Mouse (Mus musculus): ENCODE measurements around the gene Rpl39. TPM values are rescaled to one million over a fixed set of nuclear protein-coding genes. Genes with fewer than 3 reads are reported as not detected.
"Not testable (repeated sequence)": the region's sequence is repeated elsewhere in the genome, so short reads cannot be mapped to it uniquely, and the experiment has no call there.

Gene Rpl39
- polyA plus RNA-seq, 1 experiment from 2014 or later = 316 TPM

DNA sequence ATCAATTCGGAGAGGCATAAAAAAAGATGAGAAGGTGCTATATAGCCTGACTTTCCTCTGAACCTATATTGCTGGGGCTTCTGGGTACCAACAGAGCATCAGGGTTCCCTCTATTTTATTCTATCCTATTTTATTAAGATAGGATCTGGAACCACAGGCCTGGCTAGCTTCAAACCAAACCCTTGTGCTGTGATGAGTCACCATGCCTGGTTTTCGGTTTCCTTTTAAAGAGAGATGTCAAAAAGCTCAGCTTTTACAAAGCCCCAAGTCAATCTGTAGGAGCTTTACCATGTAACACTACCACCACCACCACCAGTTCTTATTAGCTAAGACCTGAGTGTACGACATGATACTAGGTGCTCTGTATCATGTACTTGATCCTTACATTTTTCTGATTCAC is 13.5 kb upstream of the Rpl39 start:
- no peaks in the 10 kb centered on the region for H3K27me3 ChIP-seq
- no peaks in the 10 kb centered on the region for H3K9me3 ChIP-seq (replicated peaks)
- no peaks in the 10 kb centered on the region for H3K4me1 ChIP-seq (replicated peaks)
- WGBS (ENCODE audit: insufficient replicate concordance) = 78% methylated on average over 3 of the region's 3 CpGs
- no peak for ATAC-seq (ENCODE audit: insufficient read depth)
- no peak overlapping the region for H3K27ac ChIP-seq (replicated peaks)
- no peak overlapping the region for H3K4me3 ChIP-seq (replicated peaks)
- H3K9ac ChIP-seq = no peak overlapping the region
- peaks cover 47% of the 10 kb centered on the region for H3K36me3 ChIP-seq (replicated peaks)
- H3K4me2 ChIP-seq = no peak overlapping the region

DNA sequence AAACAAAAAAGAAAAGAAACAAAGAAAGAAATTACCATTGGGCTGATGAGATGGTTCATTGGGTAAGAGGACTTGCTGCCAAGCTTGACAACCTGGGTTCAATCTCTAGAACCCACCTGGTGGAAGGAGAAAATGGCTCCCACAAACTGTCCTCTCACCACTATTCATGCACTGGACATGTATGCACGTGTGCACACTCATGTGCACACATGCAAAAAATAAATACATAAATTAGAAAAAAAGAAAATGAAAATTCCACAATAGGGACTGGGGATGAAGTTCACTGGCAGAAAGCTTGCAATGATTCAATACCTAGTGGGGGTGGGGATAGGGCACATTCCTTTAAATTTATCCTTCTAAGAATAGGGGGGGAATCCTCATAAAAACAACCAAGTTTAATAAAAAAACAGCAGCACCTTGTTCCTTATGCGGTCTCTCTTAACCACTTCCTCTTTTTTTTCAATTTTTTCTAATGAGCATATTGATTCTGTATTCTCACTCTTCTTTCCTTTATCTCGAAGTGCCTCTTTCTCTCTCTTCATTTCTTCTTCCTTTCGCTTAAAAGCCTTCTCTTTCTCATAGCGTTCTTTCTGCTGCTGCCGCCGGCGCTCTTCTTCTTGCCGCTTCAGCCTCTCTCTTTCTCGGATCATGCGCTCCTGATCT is 10.0 kb upstream of the Rpl39 start:
- Histone ChIP-seq H3K36me3 (replicated peaks) (peaks cover 47% of the 10 kb centered on the region), H3K4me3 (replicated peaks) (no peak overlapping the region)
- no peak for ATAC-seq (ENCODE audit: insufficient read depth)

DNA sequence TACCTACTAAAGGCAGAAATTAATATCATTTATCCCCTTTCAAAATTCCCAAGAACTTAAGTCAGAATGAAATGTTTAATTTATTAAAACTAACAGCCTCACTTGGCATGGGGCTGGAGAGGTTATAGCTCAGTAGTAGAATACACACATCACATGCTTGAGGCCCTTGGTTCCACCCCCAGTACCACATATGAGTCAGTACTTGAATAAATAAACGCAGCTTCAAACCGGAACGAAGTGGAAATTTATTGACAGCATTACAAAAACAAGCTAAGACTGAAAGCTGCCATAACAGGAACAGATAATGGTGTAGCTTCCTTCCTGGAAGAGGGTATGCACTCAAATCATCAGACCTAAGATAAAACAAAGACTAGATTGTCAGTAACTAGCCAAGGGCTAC is 6.3 kb upstream of the Rpl39 start:
- ATAC-seq (ENCODE audit: insufficient read depth) = no peak
- Histone ChIP-seq H3K36me3 (replicated peaks) (peaks cover 24% of the 10 kb centered on the region), H3K27ac (replicated peaks) (no peak overlapping the region), H3K9ac (no peak overlapping the region), H3K27me3 (no peaks in the 10 kb centered on the region), H3K4me2 (no peak overlapping the region), H3K4me3 (replicated peaks) (no peak overlapping the region), H3K9me3 (replicated peaks) (no peaks in the 10 kb centered on the region), H3K4me1 (replicated peaks) (no peaks in the 10 kb centered on the region)
- 73% methylated on average over 3 of the region's 3 CpGs for WGBS (ENCODE audit: insufficient replicate concordance)

More for the DNA sequence above, 10.0 kb upstream of the Rpl39 start:
- H3K4me2 ChIP-seq = no peak overlapping the region
- H3K27ac ChIP-seq (replicated peaks) = no peak overlapping the region
- H3K9ac ChIP-seq = no peak overlapping the region
- H3K27me3 ChIP-seq = no peaks in the 10 kb centered on the region
- H3K9me3 ChIP-seq (replicated peaks) = no peaks in the 10 kb centered on the region
- WGBS (ENCODE audit: insufficient replicate concordance) = 70% methylated on average over 11 of the region's 11 CpGs
- no peaks in the 10 kb centered on the region for H3K4me1 ChIP-seq (replicated peaks)

DNA sequence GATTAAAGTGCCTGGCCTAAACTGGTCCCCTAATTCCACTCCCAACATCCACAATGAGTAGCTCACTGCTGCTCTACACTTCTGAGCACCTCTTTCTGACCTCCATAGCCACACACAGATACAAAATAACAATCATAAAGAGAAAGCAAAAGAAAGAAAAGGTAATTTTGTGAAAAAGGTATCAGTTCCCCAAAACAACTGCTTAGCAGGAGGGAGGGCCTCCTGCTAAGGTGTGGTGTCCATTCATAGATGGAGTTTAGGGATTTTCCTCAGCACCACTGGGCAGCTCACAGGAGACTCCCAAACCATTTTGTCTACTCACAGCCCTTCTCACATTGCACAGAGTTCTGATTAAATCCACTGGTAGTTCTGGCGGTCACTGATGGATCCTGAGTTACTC is 3.6 kb upstream of the Rpl39 start:
- 67% methylated on average over 1 of the region's 1 CpGs for WGBS (ENCODE audit: insufficient replicate concordance)
- Histone ChIP-seq H3K27me3 (no peaks in the 10 kb centered on the region), H3K36me3 (replicated peaks) (peaks cover 10% of the 10 kb centered on the region)

DNA sequence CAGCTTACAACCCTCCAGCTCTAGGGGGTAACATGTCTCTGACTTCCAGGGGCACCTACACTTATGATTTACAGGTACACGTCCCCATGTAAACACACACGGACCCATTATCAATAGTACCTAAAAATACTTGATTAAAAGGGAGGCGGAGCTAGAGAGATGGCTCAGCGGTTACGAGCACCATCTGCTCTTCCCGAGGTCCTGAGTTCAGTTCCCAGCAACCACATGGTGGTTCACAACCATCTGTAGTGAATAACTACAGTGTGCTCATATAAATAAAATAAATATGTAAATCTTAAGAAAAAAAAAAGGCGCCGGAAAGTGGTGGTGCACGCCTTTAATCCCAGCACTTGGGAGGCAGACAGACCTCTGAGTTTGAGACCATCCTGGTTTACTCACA is 463 bp upstream of the Rpl39 start:
- Histone ChIP-seq H3K36me3 (replicated peaks) (peaks cover 16% of the 10 kb centered on the region), H3K4me3 (replicated peaks) (peak overlapping the region; percentile 67), H3K27ac (replicated peaks) (peak overlapping the region; percentile 91), H3K9me3 (replicated peaks) (no peaks in the 10 kb centered on the region), H3K4me1 (replicated peaks) (peaks cover 8% of the 10 kb centered on the region), H3K27me3 (no peaks in the 10 kb centered on the region), H3K4me2 (peak overlapping the region; percentile 65), H3K9ac (no peak overlapping the region)
- WGBS (ENCODE audit: insufficient replicate concordance) = 20% methylated on average over 9 of the region's 9 CpGs
- ATAC-seq (ENCODE audit: insufficient read depth) = peak; percentile 73

More for the DNA sequence above, 3.6 kb upstream of the Rpl39 start:
- Histone ChIP-seq H3K4me2 (no peak overlapping the region), H3K27ac (replicated peaks) (no peak overlapping the region), H3K9ac (no peak overlapping the region), H3K4me3 (replicated peaks) (no peak overlapping the region), H3K4me1 (replicated peaks) (no peaks in the 10 kb centered on the region; the same call in 1 of the 2 replicates), H3K9me3 (replicated peaks) (no peaks in the 10 kb centered on the region)
- no peak for ATAC-seq (ENCODE audit: insufficient read depth)

DNA sequence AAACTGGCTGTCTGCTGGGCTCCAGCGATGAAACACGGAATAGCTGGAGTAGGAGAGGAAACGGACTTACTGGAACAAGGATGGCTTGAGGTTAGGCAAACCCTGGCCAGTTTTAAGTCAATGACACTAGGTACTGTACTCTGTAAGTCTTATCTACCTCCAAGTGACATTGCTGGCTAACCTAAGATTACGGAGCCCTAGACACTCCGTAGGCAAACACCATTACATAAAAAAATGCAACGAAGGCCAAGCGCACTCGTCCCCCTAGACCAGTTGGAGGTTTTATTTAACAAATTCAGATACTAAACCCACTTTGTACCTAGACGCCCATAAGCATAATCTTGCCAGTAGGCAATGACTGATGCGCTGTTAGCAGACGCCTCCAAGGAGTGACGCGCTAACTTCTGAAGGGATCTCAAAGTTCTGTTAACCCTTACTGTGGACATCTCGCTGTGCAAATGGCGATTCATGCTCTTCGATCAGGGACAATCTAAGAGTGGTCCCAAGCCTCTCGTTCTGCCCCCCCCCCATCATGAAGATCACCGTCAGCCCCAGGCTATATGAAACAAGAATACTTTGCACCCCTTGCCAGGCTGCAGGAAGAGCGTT is 780 bp downstream of the Rpl39 start:
- peak overlapping the region; percentile 91 for H3K27ac ChIP-seq (replicated peaks)
- peaks cover 8% of the 10 kb centered on the region for H3K4me1 ChIP-seq (replicated peaks)
- H3K27me3 ChIP-seq = no peaks in the 10 kb centered on the region
- peaks cover 16% of the 10 kb centered on the region for H3K36me3 ChIP-seq (replicated peaks)
- peak overlapping the region; percentile 65 for H3K4me2 ChIP-seq
- 14% methylated on average over 19 of the region's 19 CpGs for WGBS (ENCODE audit: insufficient replicate concordance)
- no peaks in the 10 kb centered on the region for H3K9me3 ChIP-seq (replicated peaks)
- H3K9ac ChIP-seq = peak overlapping the region; percentile 64
- H3K4me3 ChIP-seq (replicated peaks) = peak overlapping the region; percentile 67
- peak; percentile 40; the same call in 1 of the 2 replicates for ATAC-seq (ENCODE audit: insufficient read depth)

DNA sequence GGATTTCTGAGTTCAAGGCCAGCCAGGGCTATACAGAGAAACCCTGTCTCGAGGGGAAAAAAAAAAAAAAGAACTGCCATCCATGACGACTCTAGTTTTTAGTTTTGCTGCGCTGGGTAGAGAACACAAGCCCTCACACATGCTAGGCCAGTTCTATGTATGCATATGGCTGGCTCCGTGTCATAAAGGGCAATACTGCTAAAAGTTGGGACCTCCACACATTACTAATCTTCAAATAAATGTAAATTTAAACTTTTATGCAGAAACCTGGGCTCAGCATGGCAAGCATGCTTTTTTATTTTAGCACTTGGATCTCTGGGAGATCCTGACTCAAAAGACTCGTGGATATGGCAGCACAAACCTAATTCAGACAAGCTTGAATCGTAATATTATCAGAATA is 4.0 kb downstream of the Rpl39 start:
- no peak overlapping the region for H3K9ac ChIP-seq
- WGBS (ENCODE audit: insufficient replicate concordance) = 43% methylated on average over 6 of the region's 6 CpGs
- no peak overlapping the region for H3K27ac ChIP-seq (replicated peaks)
- H3K4me1 ChIP-seq (replicated peaks) = peaks cover 8% of the 10 kb centered on the region
- H3K4me3 ChIP-seq (replicated peaks) = no peak overlapping the region
- no peak for ATAC-seq (ENCODE audit: insufficient read depth)
- H3K9me3 ChIP-seq (replicated peaks) = no peaks in the 10 kb centered on the region
- no peaks in the 10 kb centered on the region for H3K27me3 ChIP-seq
- H3K4me2 ChIP-seq = no peak overlapping the region
- H3K36me3 ChIP-seq (replicated peaks) = peaks cover 16% of the 10 kb centered on the region

DNA sequence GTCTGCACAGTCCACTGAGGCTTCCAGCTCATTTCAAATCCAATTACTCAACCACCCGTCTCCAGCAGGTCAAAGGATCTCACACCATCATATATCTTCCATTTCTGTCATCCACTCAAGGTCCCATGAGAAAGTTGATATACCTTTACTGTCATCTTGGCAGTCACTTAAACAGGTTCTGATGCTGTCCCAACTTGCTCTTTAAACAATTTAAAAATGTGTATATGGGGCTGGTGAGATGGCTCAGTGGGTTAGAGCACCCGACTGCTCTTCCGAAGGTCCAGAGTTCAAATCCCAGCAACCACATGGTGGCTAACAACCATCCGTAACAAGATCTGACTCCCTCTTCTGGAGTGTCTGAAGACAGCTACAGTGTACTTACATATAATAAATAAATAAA is 4.9 kb downstream of the Rpl39 start:
- H3K4me1 ChIP-seq (replicated peaks); H3K4me3 ChIP-seq (replicated peaks); H3K9ac ChIP-seq; ATAC-seq (ENCODE audit: insufficient read depth); H3K27ac ChIP-seq (replicated peaks); H3K9me3 ChIP-seq (replicated peaks); H3K4me2 ChIP-seq; H3K27me3 ChIP-seq: not testable (repeated sequence)
- WGBS (ENCODE audit: insufficient replicate concordance) = 66% methylated on average over 4 of the region's 4 CpGs
- peaks cover 16% of the 10 kb centered on the region for H3K36me3 ChIP-seq (replicated peaks)

DNA sequence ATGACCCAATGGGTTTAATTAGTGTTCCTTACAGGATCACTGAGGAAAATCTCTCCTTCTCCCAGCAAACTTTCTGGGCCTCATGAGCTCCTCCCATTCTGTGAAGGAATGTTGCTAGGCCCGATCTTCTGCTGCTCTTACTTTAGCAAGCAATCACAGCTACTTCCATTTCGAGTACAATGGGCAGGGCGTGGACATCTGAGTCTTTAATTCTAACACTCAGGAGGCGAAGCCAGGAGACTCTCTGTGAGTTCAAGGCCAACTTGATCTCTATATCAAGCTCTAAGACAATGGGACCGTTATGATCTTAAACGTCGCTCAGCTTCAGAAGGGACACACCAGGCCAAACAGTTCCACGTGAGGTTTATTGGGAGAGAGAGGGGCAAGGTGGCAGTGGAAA is 8.6 kb downstream of the Rpl39 start:
- peaks cover 3% of the 10 kb centered on the region for H3K36me3 ChIP-seq (replicated peaks)
- no peak overlapping the region for H3K4me2 ChIP-seq
- 69% methylated on average over 8 of the region's 8 CpGs for WGBS (ENCODE audit: insufficient replicate concordance)
- no peak overlapping the region for H3K9ac ChIP-seq
- no peak for ATAC-seq (ENCODE audit: insufficient read depth)
- H3K27me3 ChIP-seq = no peaks in the 10 kb centered on the region
- no peak overlapping the region for H3K27ac ChIP-seq (replicated peaks)
- no peak overlapping the region for H3K4me3 ChIP-seq (replicated peaks)
- no peaks in the 10 kb centered on the region for H3K4me1 ChIP-seq (replicated peaks)
- no peaks in the 10 kb centered on the region for H3K9me3 ChIP-seq (replicated peaks)

DNA sequence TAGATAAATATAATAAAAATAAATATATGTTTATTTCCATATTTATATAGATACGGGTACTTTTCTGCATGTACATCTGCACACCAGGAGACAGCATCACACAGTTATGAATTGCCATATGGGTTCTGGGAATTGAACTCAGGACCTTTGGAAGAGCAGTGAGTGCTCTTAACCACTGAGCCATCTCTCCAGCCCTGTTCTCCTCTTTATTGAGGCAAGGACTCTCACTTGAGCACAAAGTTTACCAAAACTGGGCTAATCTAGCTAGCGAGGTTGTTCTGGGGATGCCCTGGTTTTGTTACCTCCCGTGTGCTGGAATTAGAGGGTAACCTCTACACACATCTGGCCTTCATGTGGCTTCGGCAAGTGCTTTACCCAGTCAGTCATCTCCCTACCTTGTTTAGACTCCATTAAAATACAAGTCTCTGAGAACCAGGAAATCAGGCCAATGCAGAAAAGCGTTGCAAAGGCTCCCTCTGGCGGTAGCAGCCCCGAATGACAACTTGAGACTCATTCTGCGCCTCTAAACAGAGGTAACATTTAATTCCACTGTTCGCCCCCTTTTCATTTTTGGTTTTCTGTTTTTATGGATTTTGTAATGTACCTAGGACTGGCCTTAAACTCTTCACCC is 10.8 kb downstream of the Rpl39 start:
- no peak overlapping the region for H3K4me3 ChIP-seq (replicated peaks)
- H3K36me3 ChIP-seq (replicated peaks) = no peaks in the 10 kb centered on the region
- no peaks in the 10 kb centered on the region for H3K4me1 ChIP-seq (replicated peaks)
- no peak overlapping the region for H3K4me2 ChIP-seq
- no peak overlapping the region for H3K27ac ChIP-seq (replicated peaks)
- H3K9ac ChIP-seq = no peak overlapping the region
- no peak for ATAC-seq (ENCODE audit: insufficient read depth)
- WGBS (ENCODE audit: insufficient replicate concordance) = 26% methylated on average over 9 of the region's 9 CpGs
- H3K27me3 ChIP-seq = no peaks in the 10 kb centered on the region
- H3K9me3 ChIP-seq (replicated peaks) = no peaks in the 10 kb centered on the region

DNA sequence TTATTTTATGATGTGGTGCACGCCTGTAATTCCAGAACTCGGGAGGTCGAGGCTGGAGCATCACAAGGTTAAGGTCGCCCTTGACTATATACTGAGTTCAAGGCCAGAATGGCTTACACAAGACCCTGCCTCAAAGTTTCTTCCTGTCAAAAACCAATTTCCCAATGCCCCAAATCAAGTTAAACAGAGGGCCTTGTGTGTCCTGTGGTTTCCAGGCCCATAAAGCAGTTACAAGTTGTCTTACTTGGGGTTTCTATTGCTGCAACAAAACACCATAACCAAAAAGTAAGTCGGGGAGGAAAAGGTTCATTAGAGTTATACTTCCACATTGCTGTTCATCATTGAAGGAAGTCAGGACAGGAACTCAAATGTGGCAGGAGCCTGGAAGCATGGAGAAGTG is 16.4 kb downstream of the Rpl39 start:
- Histone ChIP-seq H3K9me3 (replicated peaks) (no peaks in the 10 kb centered on the region), H3K27ac (replicated peaks) (no peak overlapping the region), H3K4me2 (no peak overlapping the region), H3K27me3 (no peaks in the 10 kb centered on the region), H3K9ac (no peak overlapping the region), H3K4me1 (replicated peaks) (no peaks in the 10 kb centered on the region), H3K4me3 (replicated peaks) (no peak overlapping the region), H3K36me3 (replicated peaks) (no peaks in the 10 kb centered on the region)
- ATAC-seq (ENCODE audit: insufficient read depth) = no peak
- WGBS (ENCODE audit: insufficient replicate concordance) = 62% methylated on average over 5 of the region's 5 CpGs

All from liver, embryonic 15.5 days (tissue).